ENCODE assay signal across 7 mouse cellular contexts in the genomic region with DNA sequence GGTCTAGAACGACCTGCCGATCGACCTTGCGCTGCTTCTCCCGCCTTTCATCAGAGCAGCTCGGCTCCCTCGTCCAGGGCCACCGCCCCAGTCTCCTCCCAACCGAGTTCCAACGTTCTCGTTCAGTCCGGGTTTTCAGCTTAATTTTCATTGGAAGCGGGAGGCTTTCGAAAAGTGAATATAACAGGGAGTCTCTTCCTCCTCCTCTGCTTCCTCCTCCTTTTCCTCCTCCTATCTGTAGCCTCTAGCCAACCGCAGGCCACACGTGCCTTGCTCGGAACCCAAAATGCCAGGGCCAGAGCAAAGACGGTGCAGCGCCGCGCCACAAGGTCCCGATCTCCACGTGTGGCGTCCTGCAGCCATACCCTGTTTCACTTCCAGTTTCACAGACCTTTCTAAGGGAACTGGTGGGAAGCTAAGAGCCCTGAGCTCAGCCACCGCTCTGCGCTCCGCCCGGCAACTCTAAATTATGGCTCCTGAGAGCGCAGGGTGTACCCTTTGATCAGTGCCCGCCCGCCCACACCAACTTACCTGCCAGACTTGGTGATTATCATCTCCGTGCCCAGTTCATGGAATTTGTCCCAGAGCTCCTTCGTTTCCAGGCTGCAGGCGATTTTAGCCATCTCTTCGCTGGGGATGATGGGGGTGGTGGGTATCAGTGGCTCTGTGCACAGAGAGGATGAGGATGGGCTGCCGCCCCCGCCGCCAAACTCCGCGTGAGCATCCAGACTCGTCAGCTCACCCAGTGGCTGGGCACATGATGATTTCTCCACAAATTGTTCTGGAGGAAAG. TPM values are rescaled to one million over a fixed set of nuclear protein-coding genes. Genes with fewer than 3 reads are reported as not detected.
A peak's percentile ranks its signal among the peaks of the same experiment; 100 is the strongest.
DNase-seq lines count a peak whose midpoint lies in the region; ATAC-seq lines count a peak whose summit lies in the region.

No protein-coding gene starts in this region.

- H3K36me3 ChIP-seq in liver, embryonic 16.5 days (ENCODE audit: control insufficient read depth, insufficient read depth), result no peaks in the 10 kb centered on the region

- peak overlapping the region; percentile 31 for H3K4me3 ChIP-seq in liver, embryonic 16.5 days (ENCODE audit: low read depth, low read length)

- ATAC-seq in common myeloid progenitor, adult 5-6 weeks (replicated peaks; ENCODE audit: low read depth, poor library complexity, severe bottlenecking), result peak; percentile 80
- no peak for ATAC-seq in liver, embryonic 16.5 days (ENCODE audit: low read depth)

- no peaks in the 10 kb centered on the region for H3K9me3 ChIP-seq in liver, embryonic 16.5 days (replicated peaks; ENCODE audit: control insufficient read depth, low read length)

- peak overlapping the region; percentile 12 for H3K4me2 ChIP-seq in liver, embryonic 16.5 days (ENCODE audit: low read depth, low read length)

- no peak overlapping the region for H3K9ac ChIP-seq in liver, embryonic 16.5 days (ENCODE audit: low read depth, low read length)

- intact Hi-C loops in heart, postnatal 36 days (cut with DNase I), result loop anchor here (5.0 kb wide), 1 partner anchor 127 kb away; no protein-coding TSS in a partner anchor

- under 1% methylated on average over 41 of the region's 41 CpGs for WGBS in liver, embryonic 16.5 days (ENCODE audit: insufficient replicate concordance)

- DNase-seq in MN1 (ENCODE audit: low spot score), result peak; percentile 60
- DNase-seq in heart, postnatal 36 days, result peak; percentile 44 to 70
- DNase-seq in right cerebral cortex, postnatal 4 days, result no peak
- DNase-seq in left cerebral cortex, adult 8-10 months (ENCODE audit: low spot score in 2 of 2), result no peak
- DNase-seq in adrenal gland, adult 8-10 months, result no peak

- H3K27me3 ChIP-seq in liver, embryonic 16.5 days (ENCODE audit: control insufficient read depth, insufficient read depth, low read depth, low read length), result peaks cover 61% of the 10 kb centered on the region

- H3K27ac ChIP-seq in liver, embryonic 16.5 days (ENCODE audit: low read length), result no peak overlapping the region

- no peaks in the 10 kb centered on the region for H3K4me1 ChIP-seq in liver, embryonic 16.5 days (ENCODE audit: control insufficient read depth, low read depth, low read length)

RNA-seq across cellular contexts. Expression of gene Tbx20, which starts 3.8 kb away (rescaled TPM):
- total RNA-seq in common myeloid progenitor, adult 5-6 weeks (2017), result not detected in 2 replicates
- 10 to 100 TPM; 69.2 to 97.3 TPM for total RNA-seq in heart, postnatal 36 days (2021)
- polyA plus RNA-seq in liver, embryonic 16.5 days (2015; fragmentation: Nextera tagmentation; extraction: Ambion mirVana), result 0.40 and 0.46 TPM in 2 replicates
- under 1 TPM in 1 of 4 experiments, not detected in 3; 0.02 TPM for total RNA-seq in left cerebral cortex, adult 8-10 months (2022)
- 10 to 100 TPM; 23.8 to 41.6 (median 29.0) TPM for total RNA-seq in adrenal gland, adult 8-10 months (2022)

Comparison
In these comparisons a context has a peak if more than half of its experiments do, and no peak if none do; other contexts are left out.
1. DNase-seq: peak in MN1 (single experiment) and heart, postnatal 36 days (2 of 2); none in right cerebral cortex, postnatal 4 days (single experiment), left cerebral cortex, adult 8-10 months (0 of 2) and adrenal gland, adult 8-10 months (single experiment).
2. RNA of gene Tbx20, which starts 3.8 kb away (total RNA-seq): 69.2 to 97.3 TPM in heart, postnatal 36 days and 23.8 to 41.6 TPM in adrenal gland, adult 8-10 months; not detected in common myeloid progenitor, adult 5-6 weeks and 0.02 TPM in left cerebral cortex, adult 8-10 months; every median in the first group is over 10 times any median in the second.